Mouse (Mus musculus): Measurements from ENCODE around the gene Ccdc30.

The Ccdc30 gene

GRCm38 (mm10) chr4:119427680-119428079 is 12.4 kb upstream of the Ccdc30 start:
- POLR2A ChIA-PET = interaction anchor here in 1 of 4 experiments (1.1 to 1.4 kb wide), 2 partner anchors 12 to 16 kb away, joined by 3 to 4 read pairs; partner anchors contain the start of gene Ccdc30
- CTCF ChIA-PET = interaction anchor here in 1 of 4 experiments (0.6 kb wide), 1 partner anchor 106 kb away, joined by 3 read pairs; no protein-coding TSS in a partner anchor

DNA sequence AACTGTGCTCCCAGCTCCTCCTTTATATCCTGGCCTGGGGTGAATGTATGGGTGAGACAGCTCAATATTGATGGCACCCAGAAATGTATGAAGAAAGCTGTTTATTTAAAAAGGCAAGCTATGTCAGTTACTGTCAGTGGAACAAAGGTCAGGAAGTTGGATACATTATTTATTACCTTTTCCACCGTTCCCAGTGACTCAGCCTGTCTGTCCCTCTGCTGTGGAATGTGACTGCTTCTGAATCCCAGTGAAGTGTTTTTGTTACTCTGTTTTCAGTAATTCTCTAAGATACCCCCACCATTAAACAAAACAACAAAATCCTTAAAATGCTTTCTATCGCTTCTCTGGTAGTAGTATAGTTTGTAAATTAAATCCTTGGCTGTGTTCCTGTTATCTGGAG is 10.3 kb upstream of the Ccdc30 start:
- ChIA-PET CTCF (interaction anchor here in 1 of 4 experiments (0.5 kb wide), 1 partner anchor 202 kb away, joined by 4 read pairs; no protein-coding TSS in a partner anchor), POLR2A (interaction anchor here in 1 of 4 experiments (1.1 to 3.1 kb wide), 3 partner anchors 11 to 19 kb away, joined by 5 to 12 read pairs (median 5); no protein-coding TSS in a partner anchor)

GRCm38 (mm10) chr4:119425077-119425476 is 9.8 kb upstream of the Ccdc30 start:
- POLR2A ChIA-PET = interaction anchor here in 1 of 4 experiments (1.1 to 3.1 kb wide), 4 partner anchors 12 to 19 kb away, joined by 5 to 12 read pairs (median 7); no protein-coding TSS in a partner anchor
- CTCF ChIA-PET = no interaction called here

DNA sequence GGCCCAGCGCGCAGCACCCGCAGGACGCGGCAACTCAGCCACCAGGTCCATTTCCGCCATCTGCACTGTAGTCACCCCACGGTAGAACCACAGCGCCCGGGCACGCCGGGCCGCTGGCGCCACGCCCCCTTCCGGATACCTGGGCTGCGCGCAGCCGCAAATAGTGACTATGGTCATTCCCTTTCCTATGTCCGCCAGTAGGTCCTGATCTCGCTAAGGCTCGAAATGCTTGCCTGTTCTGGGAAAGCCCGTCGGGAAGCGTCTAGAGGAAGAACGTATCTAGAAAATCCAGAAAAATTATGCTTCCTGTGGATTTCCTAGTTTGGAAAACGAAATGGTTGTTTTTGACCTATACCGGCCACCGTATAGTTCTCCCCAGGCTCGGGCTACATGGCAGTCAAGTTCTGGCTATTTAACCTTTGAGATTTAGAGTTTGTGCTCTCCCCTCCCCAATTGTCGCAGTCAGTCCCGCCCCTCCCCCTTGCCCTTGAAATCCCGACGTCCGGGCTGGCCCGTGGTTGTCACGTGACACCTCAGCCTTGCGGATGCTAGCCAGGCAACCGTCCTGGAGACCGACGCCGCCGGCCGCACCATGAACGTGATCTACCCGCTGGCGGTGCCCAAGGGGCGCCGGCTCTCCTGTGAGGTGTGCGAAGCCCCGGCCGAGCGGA is 7.1 kb upstream of the Ccdc30 start, which contains the start of the genes Ppcs and Zmynd12:
Ppcs (minus strand) TSS at position 127 of the 671 bp plus-strand sequence.
Zmynd12 (plus strand) TSS at position 521 of the 671 bp plus-strand sequence.
- ChIA-PET POLR2A (interaction anchor here in 3 of 4 experiments (0.5 to 3.1 kb wide), 10 partner anchors 9 to 190 kb away, joined by 3 to 12 read pairs (median 3); partner anchors contain the start of genes AU022252 (in 1 of the 3), Frg2f1 (in 1 of the 3) and P3h1 (in 1 of the 3)), CTCF (interaction anchor here in 1 of 4 experiments (1.0 kb wide), 1 partner anchor 22 kb away, joined by 3 read pairs; no protein-coding TSS in a partner anchor)

GRCm38 (mm10) chr4:119421921-119422293 is 6.6 kb upstream of the Ccdc30 start:
- CTCF ChIA-PET = no interaction called here
- POLR2A ChIA-PET = interaction anchor here in 2 of 4 experiments (1.0 to 1.5 kb wide), 5 partner anchors 10 to 190 kb away, joined by 3 to 5 read pairs (median 3); partner anchors contain the start of genes AU022252 (in 1 of the 2) and P3h1 (in 1 of the 2)

DNA sequence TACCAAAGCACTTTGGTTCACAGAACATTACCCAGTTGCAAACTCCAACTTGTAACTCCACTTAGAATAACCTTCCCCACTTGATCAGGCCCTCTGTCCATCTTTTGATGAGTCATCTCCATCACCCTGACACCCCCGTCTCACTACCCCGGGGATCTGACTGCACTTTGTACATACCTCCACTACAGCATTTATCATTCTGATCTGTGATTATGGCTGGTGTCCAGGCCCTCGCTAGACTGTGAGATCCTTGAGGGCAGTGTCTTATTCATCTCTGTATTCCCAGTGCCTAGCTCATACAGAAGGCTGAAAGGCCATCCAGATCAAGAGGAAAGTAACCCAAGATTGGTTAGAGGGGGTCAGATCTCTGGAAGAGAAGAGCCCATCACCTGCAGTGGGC is 5.9 kb upstream of the Ccdc30 start:
- ChIA-PET CTCF (no interaction called here), POLR2A (interaction anchor here in 3 of 4 experiments (0.6 to 1.5 kb wide), 6 partner anchors 9 to 189 kb away, joined by 3 to 5 read pairs (median 3); partner anchors contain the start of genes AU022252 (in 1 of the 3) and P3h1 (in 1 of the 3))

DNA sequence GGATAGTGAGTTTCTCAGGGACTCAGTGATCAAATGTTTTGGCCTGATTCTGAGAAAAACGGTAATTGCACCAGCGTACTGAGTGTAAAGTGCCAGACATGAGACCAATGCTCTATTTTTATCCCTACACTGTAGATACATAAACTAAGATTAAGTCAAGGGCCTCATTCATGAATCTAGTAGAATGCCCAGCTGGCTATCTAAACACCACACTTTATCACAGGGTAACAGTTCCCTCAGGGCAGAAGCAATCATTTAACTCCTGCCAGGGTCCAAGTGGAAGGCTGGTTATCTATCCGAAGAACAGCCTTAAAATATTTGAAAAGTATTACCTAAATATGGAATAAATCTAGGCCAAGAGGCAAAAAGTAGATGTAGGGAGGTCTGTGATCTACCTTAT is 2.6 kb upstream of the Ccdc30 start:
- POLR2A ChIA-PET = no interaction called here
- CTCF ChIA-PET = no interaction called here

DNA sequence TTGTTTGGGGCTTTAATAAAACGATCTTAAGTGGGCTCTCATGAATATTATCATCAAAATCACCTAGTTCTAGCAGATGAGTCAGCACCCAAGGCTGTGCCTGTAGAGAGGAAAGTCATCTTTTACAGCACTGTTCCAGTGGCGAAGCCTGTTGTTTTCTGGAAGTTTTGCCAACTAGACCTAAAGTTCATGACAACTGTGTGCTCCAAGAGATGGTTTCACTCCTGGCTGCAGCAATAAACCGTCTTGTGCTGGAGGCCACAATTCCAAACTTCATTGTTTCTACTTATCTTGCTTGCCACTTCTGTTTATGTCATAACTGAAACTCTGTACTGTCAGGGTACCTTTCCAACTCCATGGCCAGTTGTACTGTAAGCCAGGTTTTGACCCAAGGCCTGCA is 1.9 kb upstream of the Ccdc30 start:
- CTCF ChIA-PET = interaction anchor here in 2 of 4 experiments (0.5 kb wide), 2 partner anchors 61 to 839 kb away, joined by 3 to 5 read pairs; no protein-coding TSS in a partner anchor
- POLR2A ChIA-PET = interaction anchor here in 1 of 4 experiments (2.7 kb wide), 1 partner anchor 13 kb away, joined by 14 read pairs; no protein-coding TSS in a partner anchor

GRCm38 (mm10) chr4:119412791-119413190 is 2.5 kb downstream of the Ccdc30 start:
- ChIA-PET CTCF (interaction anchor here in 1 of 4 experiments (0.9 kb wide), 1 partner anchor 53 kb away, joined by 3 read pairs; no protein-coding TSS in a partner anchor), POLR2A (interaction anchor here in 3 of 4 experiments (1.0 to 2.9 kb wide), 9 partner anchors 9 to 118 kb away, joined by 3 to 27 read pairs (median 4); partner anchors contain the start of genes Ppcs (in 1 of the 3), Ppih (in 1 of the 3) and Ybx1 (in 1 of the 3))

DNA sequence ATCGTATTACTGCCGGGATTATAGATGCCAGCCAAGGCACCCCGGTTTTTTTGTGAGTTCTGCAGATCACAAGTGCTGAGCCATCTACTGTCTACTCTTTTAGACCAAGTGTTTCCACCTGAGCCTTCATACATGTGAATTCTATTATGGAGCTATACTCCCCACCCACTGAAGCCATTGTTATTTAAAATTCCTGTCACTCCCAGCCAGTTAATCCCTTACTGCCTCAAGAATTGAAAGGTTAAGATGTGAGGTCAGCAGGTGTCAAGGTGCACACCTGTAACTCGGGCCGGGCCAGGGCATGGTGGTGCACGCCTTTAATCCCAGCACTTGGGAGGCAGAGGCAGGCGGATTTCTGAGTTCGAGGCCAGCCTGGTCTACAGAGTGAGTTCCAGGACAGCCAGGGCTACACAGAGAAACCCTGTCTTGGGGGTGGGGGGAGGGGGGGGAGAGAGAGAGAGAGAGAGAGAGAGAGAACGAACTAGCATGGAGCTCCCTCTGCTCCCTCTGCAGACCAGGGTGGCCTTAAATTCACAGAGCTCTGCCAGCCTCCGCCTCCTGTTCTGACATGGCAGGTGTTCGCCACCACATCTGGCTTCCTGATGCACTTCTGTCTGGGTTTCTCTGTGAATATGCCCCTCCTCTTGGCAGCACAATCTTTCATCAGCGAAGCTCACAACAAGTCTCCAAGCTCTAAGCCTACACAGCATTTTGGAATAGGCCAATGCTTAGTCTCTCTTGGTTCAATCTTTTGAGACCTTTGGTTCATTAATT is 3.3 kb downstream of the Ccdc30 start:
- CTCF ChIA-PET = interaction anchor here (0.6 to 1.5 kb wide), 5 partner anchors 9 to 152 kb away, joined by 3 to 6 read pairs (median 3); no protein-coding TSS in a partner anchor
- POLR2A ChIA-PET = interaction anchor here (0.5 to 2.9 kb wide), 19 partner anchors 8 to 875 kb away, joined by 3 to 27 read pairs (median 3); partner anchors contain the start of genes Foxo6 (in 1 of the 4), Ppcs (in 1 of the 4), Ppih (in 1 of the 4) and Rimkla (in 1 of the 4)

DNA sequence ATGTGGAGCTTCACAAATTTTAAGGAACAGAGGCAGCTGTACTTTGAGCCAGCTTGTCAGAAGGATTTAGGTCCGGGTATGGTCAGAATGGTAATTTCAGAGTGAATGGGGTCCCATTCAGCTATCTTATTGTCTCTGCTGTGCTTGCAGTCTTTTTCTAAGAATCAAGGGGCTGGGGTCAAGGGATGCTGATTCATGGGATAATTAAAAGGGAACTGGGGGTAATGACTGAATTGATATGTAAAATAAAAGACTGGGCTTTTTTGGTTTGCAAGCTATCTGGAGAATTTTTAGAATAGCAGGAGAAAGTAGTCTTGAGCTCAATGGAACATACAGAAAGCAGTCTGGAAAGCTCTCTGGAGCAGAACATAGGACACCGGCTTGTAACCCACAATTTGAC is 11.9 kb downstream of the Ccdc30 start:
- CTCF ChIA-PET = interaction anchor here in 2 of 4 experiments (0.6 to 1.8 kb wide), 9 partner anchors 8 to 279 kb away, joined by 3 to 7 read pairs (median 3); no protein-coding TSS in a partner anchor
- POLR2A ChIA-PET = interaction anchor here (0.6 to 4.4 kb wide), 21 partner anchors 9 to 1448 kb away, joined by 3 to 27 read pairs (median 3); partner anchors contain the start of genes Ccdc30 (in 3 of the 4) and Ybx1 (in 1 of the 4)

GRCm38 (mm10) chr4:119400896-119401295 is 14.4 kb downstream of the Ccdc30 start:
- ChIA-PET CTCF (interaction anchor here in 3 of 4 experiments (0.5 to 1.2 kb wide), 13 partner anchors 10 to 368 kb away, joined by 3 to 10 read pairs (median 3); partner anchors contain the start of genes Ccdc30 (in 1 of the 3) and Zmynd12 (in 1 of the 3)), POLR2A (interaction anchor here in 3 of 4 experiments (0.6 to 4.4 kb wide), 5 partner anchors 11 to 178 kb away, joined by 3 to 27 read pairs (median 3); no protein-coding TSS in a partner anchor)

DNA sequence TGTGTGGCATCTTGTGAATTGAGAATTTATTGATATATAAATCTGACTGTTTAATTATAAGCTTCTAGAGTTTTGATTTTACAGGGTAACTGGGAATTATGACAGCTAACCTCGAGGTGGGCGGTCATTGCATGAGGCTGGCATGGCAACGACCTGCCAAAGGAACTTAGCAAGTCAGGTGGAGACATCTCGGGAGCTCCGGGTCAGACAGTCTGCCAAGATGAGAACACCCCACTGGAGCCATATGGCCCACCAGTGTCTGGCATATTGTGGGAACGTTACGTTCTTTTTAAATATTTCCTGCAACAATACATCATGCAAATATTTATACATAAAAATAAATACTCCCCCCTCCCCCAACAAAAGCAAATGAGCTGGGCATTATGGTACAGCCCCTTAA is 16.6 kb downstream of the Ccdc30 start:
- CTCF ChIA-PET = interaction anchor here in 2 of 4 experiments (0.8 to 1.4 kb wide), 2 partner anchors 8 to 9 kb away, joined by 4 to 6 read pairs; no protein-coding TSS in a partner anchor
- POLR2A ChIA-PET = interaction anchor here in 1 of 4 experiments (0.6 kb wide), 1 partner anchor 810 kb away, joined by 4 read pairs; no protein-coding TSS in a partner anchor

DNA sequence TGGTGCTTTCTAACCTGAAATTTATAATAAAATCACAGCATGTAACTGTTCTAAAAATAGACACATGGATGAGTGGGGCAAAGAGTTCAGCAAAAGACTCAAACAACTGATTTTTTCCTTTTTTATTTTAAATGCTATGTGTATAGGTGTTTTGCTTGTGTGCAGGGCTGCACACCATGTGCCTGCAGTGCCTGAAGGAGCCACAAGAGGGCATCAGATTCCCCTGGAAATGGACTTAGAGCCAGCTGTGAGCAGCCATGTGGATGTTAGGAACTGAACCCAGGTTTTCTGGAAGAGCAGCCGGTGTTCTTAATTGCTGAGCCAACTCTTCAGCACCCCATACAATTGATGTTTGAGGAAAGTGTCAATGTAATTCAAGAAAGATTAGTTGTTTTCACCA is 25.0 kb downstream of the Ccdc30 start:
- ChIA-PET CTCF (interaction anchor here (0.6 to 2.2 kb wide), 18 partner anchors 8 to 819 kb away, joined by 3 to 14 read pairs (median 3); no protein-coding TSS in a partner anchor), POLR2A (interaction anchor here in 1 of 4 experiments (1.4 kb wide), 1 partner anchor 13 kb away, joined by 3 read pairs; no protein-coding TSS in a partner anchor)

DNA sequence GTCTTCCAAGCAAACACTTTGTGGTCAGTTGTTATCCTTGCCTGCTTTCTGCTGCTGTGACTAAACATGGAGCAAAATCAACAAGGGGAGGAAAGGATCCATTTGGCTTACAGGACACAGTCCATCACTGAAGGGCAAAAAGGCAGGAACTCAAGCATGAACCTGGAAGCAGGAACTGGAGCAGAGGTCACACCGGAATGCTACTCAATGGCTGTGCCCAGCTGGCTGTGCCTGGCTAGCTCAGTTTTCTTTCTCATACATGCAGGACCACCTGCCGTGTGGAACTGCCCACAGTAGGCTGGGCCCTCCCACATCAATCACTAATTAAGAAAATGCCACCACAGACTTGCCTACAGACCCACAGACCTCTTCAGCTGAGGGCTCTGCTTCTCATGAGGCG is 26.1 kb downstream of the Ccdc30 start:
- ChIA-PET POLR2A (interaction anchor here in 2 of 4 experiments (0.5 to 1.0 kb wide), 7 partner anchors 11 to 213 kb away, joined by 3 to 6 read pairs (median 3); no protein-coding TSS in a partner anchor), CTCF (interaction anchor here (0.6 to 2.2 kb wide), 15 partner anchors 9 to 1527 kb away, joined by 3 to 14 read pairs (median 3); no protein-coding TSS in a partner anchor)

DNA sequence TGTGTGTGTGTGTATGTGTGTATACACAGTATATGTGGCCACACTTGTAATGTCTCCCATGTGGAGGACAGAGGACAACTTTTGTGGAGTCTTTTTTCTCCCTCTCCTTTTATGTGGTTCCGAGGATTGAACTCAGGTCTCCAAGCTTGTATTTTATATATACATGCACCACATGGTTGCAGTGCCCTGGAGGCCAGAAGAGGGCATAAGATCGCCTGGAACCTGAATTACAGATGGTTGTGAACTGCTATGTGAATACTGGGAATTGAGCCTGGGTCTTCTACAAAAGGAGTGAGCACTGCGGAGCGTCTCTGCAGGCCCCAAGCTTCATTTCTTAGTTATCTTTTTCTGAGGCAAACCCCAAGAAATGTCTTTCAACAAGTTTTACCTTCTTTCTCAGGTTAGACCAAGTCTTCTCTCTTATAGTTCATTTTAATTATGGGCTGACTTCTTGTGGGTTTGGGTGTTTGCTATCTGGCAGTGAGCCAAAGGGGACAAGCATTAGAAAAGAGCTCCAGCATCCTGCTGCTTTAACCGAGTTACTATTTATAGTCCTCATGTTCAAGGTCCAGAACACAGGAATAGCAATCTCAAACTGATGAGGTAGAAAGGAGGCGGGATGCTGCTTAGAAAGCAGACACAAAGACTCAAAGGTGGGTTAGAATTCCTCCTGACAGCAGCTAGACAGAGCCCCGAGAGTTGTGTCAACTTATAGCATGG is 33.7 kb downstream of the Ccdc30 start:
- ChIA-PET CTCF (interaction anchor here in 3 of 4 experiments (0.5 to 2.1 kb wide), 8 partner anchors 9 to 149 kb away, joined by 3 to 5 read pairs (median 3); no protein-coding TSS in a partner anchor), POLR2A (interaction anchor here in 2 of 4 experiments (0.6 to 1.4 kb wide), 5 partner anchors 17 to 432 kb away, joined by 3 to 5 read pairs (median 4); partner anchors contain the start of genes AU022252 (in 1 of the 2) and P3h1 (in 1 of the 2))
